Mouse (Mus musculus): Measurements from ENCODE around the gene Rab2b.
"Not testable (repeated sequence)": the region's sequence is repeated elsewhere in the genome, so short reads cannot be mapped to it uniquely, and the experiment has no call there.

Rab2b gene

GRCm38 (mm10) chr14:52278932-52279746 is at the start of gene Rab2b, which contains the start of gene Tox4:
Gene Rab2b, minus strand, starts transcription at chr14:52279545.
Gene Tox4, plus strand, starts transcription at chr14:52279146.
- peak; percentile 99 for DNase-seq (ENCODE audit: low spot score)

- no peak for DNase-seq (ENCODE audit: low spot score)
Measured at GRCm38 (mm10) chr14:52327910-52328812, 48.8 kb upstream of the Rab2b start, which contains the start of gene Sall2. Gene Sall2, minus strand, starts transcription at chr14:52328762.

- no peak for DNase-seq (ENCODE audit: low spot score)
Measured at GRCm38 (mm10) chr14:52327375-52327901, 48.1 kb upstream of the Rab2b start.

- peak; percentile 71 for DNase-seq (ENCODE audit: low spot score)
Measured at GRCm38 (mm10) chr14:52325890-52326289, 46.5 kb upstream of the Rab2b start.

GRCm38 (mm10) chr14:52319361-52319760 is 40.0 kb upstream of the Rab2b start:
- DNase-seq (ENCODE audit: low spot score), result no peak

- peak; percentile 69 for DNase-seq (ENCODE audit: low spot score)
Measured at GRCm38 (mm10) chr14:52316441-52317225, 37.3 kb upstream of the Rab2b start.

- DNase-seq (ENCODE audit: low spot score), result peak; percentile 77
Measured at GRCm38 (mm10) chr14:52315792-52316440, 36.6 kb upstream of the Rab2b start.

GRCm38 (mm10) chr14:52315283-52315780 is 36.0 kb upstream of the Rab2b start:
- DNase-seq (ENCODE audit: low spot score), result no peak

- DNase-seq (ENCODE audit: low spot score), result no peak
Measured at GRCm38 (mm10) chr14:52314808-52315150, 35.4 kb upstream of the Rab2b start.

- DNase-seq (ENCODE audit: low spot score), result no peak
Measured at GRCm38 (mm10) chr14:52313931-52314807, 34.8 kb upstream of the Rab2b start.

GRCm38 (mm10) chr14:52310906-52311305 is 31.6 kb upstream of the Rab2b start:
- no peak for DNase-seq (ENCODE audit: low spot score)

GRCm38 (mm10) chr14:52310343-52310742 is 31.0 kb upstream of the Rab2b start:
- DNase-seq (ENCODE audit: low spot score), result not testable (repeated sequence)

- no peak for DNase-seq (ENCODE audit: low spot score)
Measured at GRCm38 (mm10) chr14:52306100-52306499, 26.8 kb upstream of the Rab2b start.

- DNase-seq (ENCODE audit: low spot score), result peak; percentile 96
Measured at GRCm38 (mm10) chr14:52304644-52305271, 25.4 kb upstream of the Rab2b start, which contains the start of gene Mettl3. Gene Mettl3, minus strand, starts transcription at chr14:52305128.

- not testable (repeated sequence) for DNase-seq (ENCODE audit: low spot score)
Measured at GRCm38 (mm10) chr14:52303517-52303916, 24.2 kb upstream of the Rab2b start.

GRCm38 (mm10) chr14:52295558-52296264 is 16.4 kb upstream of the Rab2b start:
- DNase-seq (ENCODE audit: low spot score), result peak; percentile 85

GRCm38 (mm10) chr14:52284191-52284590 is 4.8 kb upstream of the Rab2b start:
- no peak for DNase-seq (ENCODE audit: low spot score)

GRCm38 (mm10) chr14:52283629-52284028 is 4.3 kb upstream of the Rab2b start:
- no peak for DNase-seq (ENCODE audit: low spot score)

- no peak for DNase-seq (ENCODE audit: low spot score)
Measured at GRCm38 (mm10) chr14:52279747-52280120, 389 bp upstream of the Rab2b start.
